Mouse (Mus musculus) lung, adult 2 months (tissue): ENCODE results near the gene Akt1. TPM values are rescaled to one million over a fixed set of nuclear protein-coding genes. Genes with fewer than 3 reads are reported as not detected.
A peak's percentile ranks its signal among the peaks of the same experiment; 100 is the strongest.

Experiments used
- DNase-seq: peaks from one replicate; pipeline ENCODE4 v3.0.0; 2022
- H3K4me1 ChIP-seq: fragments of 200-500 bp; 2 replicates; pipeline ENCODE4 v1.6.1; 2011; ENCODE audit warnings: low read length; ENCODE audit not compliant: control insufficient read depth, insufficient read depth
- H3K4me3 ChIP-seq: fragments of 200-500 bp; replicated peaks from 2 replicates; pipeline ENCODE3; 2011; ENCODE audit warnings: low read depth, mild to moderate bottlenecking, control low read depth, low read length; ENCODE audit errors: extremely low read depth
- CTCF ChIP-seq: fragments of 200-500 bp; IDR thresholded peaks from 2 replicates; pipeline ENCODE4 v1.5.1; 2011; ENCODE audit warnings: mild to moderate bottlenecking, low read length, control low read depth; ENCODE audit not compliant: insufficient read depth
- POLR2A ChIP-seq: fragments of 200-500 bp; IDR thresholded peaks from 2 replicates; pipeline ENCODE4 v1.6.1; 2011; ENCODE audit warnings: low read depth, mild to moderate bottlenecking, control low read depth, low read length, borderline replicate concordance; ENCODE audit errors: extremely low read depth
- WGBS: fragments of 180-500 bp; shearing (Covaris S2); methylation state at CpG from one replicate; pipeline ENCODE4 v1.1.7; 2018; 5-methylcytosine and 5-hydroxymethylcytosine counted together
- polyA plus RNA-seq: library from polyadenylated mRNA; depleted of rRNA; stranded (reverse); fragments of >200 nt; gene quantifications from 2 replicates; pipeline ENCODE4 v1.2.3, GENCODE M21; 2012

The Akt1 gene
- polyA plus RNA-seq, 1 experiment, result 187 TPM

DNA sequence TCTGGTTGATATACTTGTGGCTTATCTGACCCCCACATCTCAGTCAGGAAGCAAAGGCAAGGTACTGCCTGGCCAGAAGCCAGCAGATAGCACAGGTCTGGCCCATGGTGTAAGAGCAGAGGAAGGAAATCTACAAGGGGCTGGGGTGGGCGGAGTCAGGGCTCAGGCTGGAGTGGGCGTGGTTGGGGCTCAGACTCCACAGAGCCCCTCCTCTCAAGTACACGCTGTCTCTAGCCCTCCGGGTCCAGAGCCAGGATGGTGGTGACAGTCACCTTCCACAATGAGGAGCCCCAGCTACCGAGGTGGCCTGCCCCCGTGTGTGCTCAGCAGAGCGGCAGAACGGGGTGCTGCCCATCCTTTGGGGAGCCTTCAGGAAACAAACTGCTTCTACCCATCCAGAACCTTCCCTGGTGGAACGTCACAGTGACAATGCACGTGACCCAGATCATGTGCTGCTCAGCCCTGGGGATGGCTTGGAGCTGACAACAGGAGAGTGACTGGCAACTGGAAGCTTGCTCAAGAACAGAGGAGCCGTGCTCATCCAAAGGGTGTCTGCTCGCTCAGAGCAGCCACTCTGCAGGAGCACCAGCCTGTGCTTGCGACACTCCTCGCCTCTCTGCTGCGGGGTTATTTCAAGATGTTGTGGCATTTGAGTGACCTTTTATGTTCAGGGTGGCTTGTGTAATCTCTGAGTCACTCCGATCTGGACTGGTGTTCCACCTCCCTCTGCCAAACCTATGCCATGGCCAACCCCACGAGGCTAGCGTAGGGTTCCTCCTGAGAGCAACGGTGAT lies 45.6 kb downstream of the Akt1 start:
- peak; percentile 65 for DNase-seq
- Histone ChIP-seq H3K4me3 (peak overlapping the region; percentile 12), H3K4me1 (peaks cover 20% of the 10 kb centered on the region)
- TF ChIP-seq CTCF, result no peak
- peak; percentile 46; the same call in 1 of the 2 replicates for TF ChIP-seq POLR2A
- 16% methylated on average over 19 of the region's 19 CpGs for WGBS

DNA sequence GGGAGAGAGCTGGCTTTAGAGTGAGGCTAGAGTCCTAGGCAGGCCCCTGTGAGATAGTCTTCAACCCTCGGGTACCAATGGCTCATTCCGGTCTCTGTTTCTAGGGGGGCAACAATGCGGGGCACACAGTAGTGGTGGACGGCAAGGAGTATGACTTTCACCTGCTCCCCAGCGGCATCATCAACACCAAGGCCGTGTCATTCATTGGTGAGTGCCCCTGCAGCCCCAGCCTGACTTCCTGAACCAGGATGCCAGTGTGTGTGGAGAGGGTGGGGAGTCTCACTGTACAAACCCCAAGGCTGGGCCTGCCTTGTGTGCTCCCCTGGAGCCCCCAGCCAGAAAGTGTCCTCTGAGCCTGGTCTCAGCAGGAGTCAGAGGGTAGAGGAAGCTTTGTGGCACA lies 46.5 kb downstream of the Akt1 start:
- 72% methylated on average over 6 of the region's 6 CpGs for WGBS
- no peak overlapping the region for H3K4me3 ChIP-seq
- no peak for TF ChIP-seq CTCF
- no peak for TF ChIP-seq POLR2A
- H3K4me1 ChIP-seq, result peaks cover 18% of the 10 kb centered on the region
- no peak for DNase-seq

DNA sequence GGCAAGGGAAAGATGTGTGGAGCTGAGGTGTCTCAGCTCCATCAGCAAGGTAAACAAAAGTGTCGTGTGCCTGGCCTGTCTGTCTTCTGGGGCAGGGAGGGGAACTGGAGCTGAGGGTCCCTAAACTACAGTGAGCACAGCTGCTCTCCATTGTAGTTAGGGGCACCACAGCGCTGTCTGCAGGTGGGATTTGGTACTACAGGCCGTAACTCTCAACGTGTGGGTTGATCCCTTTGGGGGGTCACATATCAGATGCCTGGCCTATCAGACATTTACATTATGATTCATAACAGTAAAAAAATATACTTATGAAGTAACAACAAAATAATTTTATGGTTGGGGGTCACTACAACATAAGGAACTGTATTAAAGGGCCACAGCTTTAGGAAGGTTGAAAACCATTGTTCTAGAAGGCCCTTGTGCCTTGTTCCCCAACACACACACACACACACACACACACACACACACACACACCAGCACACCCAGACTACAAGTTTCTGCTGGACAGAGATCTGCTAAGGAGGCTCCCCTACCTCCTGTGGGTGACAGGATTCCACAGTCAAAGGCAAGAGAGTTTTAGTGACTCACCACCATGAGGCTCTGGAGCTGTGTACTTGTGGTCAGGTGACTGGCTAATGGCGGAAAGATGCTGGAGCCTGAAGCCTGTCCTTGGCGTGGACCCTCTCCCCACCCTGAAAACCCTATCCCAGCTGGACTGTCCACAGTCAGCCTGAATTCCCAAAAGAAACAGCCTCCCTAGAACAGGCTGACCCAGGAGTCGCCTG lies 47.4 kb downstream of the Akt1 start:
- Histone ChIP-seq H3K4me3 (no peak overlapping the region), H3K4me1 (peaks cover 15% of the 10 kb centered on the region)
- no peak for DNase-seq
- TF ChIP-seq CTCF (peak; percentile 53), POLR2A (no peak)
- WGBS, result 66% methylated on average over 7 of the region's 7 CpGs

DNA sequence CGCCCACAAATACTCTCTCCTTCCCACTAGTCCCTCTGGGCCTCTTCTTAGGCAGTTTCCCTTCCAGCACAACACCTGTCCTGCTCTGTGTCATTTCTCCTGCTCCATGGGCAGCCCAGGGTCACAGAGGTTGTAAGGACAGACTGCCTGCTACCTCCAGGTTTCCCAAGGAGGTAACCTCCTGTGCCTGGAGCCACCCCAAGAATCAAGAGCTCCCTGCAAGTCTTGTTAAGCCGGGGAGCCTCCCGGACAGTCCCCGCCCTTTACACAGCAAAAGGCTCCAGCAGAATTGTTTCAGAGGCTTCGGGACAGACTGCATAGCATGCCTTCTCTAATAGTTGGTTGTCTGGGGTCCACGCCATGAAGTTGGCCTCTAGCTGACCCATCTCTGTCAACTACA lies 48.2 kb downstream of the Akt1 start:
- H3K4me1 ChIP-seq, result peaks cover 14% of the 10 kb centered on the region
- WGBS, result 64% methylated on average over 6 of the region's 6 CpGs
- TF ChIP-seq CTCF (no peak), POLR2A (no peak)
- no peak for DNase-seq
- no peak overlapping the region for H3K4me3 ChIP-seq

DNA sequence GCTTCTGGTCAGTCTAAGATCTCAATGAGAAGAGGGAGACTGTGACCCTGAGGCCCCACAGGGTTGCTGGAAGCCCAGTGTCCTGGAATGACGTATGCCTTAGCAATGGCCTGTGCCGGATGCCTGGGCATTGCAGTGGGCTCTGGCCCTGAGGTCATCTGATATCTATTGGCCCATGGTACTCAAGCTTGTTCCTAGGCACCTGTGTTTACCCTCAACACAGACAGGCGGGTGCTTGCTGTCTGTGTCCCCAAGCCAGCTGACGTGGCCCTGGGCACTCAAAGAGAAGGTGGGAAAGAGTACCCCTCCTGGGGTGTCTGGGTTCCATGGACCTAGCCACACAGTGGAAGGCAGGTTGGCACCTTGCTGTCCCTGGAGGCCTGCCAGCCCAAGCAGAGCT lies 49.0 kb downstream of the Akt1 start:
- Histone ChIP-seq H3K4me1 (peaks cover 14% of the 10 kb centered on the region; the same call in 1 of the 2 replicates), H3K4me3 (no peak overlapping the region)
- DNase-seq, result no peak
- 73% methylated on average over 4 of the region's 4 CpGs for WGBS
- no peak for TF ChIP-seq POLR2A
- TF ChIP-seq CTCF, result no peak

DNA sequence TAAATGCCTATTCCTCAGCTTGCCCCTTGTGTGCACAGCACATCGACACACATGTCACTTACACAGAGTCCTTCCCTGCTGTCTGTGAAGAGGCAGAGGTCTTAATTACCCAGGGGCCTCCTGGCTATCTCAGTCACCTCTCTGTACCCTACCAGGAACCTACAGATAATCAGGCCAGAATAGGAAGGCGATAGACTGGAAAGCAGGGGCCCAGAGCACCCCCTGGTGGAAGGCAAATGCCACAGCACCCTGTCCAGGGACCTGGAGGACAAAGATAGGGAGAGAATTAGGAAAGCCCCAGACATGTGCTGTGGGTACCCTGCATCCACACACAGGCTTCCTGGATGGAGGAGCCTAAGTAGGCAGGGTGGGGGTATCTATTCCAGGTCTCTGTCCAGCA lies 50.9 kb downstream of the Akt1 start:
- peaks cover 19% of the 10 kb centered on the region; the same call in 1 of the 2 replicates for H3K4me1 ChIP-seq
- 29% methylated on average over 2 of the region's 2 CpGs for WGBS
- DNase-seq, result peak; percentile 64

DNA sequence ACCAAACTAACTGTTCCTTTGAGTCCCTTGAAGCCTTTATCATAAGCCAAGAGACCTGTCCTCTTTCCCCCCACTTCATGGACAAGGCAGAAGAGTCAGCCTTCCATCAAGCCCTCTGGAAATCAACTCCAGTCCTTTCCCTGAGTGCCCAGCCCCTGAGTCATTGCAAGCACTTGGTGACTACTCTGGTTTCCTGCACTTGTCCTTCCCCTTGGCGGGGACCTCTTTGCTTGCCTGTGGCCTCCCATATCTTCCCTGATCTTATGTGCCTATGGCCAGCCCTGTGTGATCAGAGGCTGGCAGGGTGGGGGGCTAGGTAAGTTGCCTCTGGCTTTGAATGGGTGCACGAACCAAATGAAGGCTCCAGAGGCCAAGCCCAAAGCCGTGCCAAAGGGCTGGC lies 52.8 kb downstream of the Akt1 start:
- Histone ChIP-seq H3K4me1 (peaks cover 16% of the 10 kb centered on the region; the same call in 1 of the 2 replicates), H3K4me3 (no peak overlapping the region)
- no peak for TF ChIP-seq CTCF
- TF ChIP-seq POLR2A, result no peak
- DNase-seq, result no peak
- WGBS, result 68% methylated on average over 3 of the region's 3 CpGs

More for the DNA sequence above, 50.9 kb downstream of the Akt1 start:
- peak; percentile 90 for TF ChIP-seq CTCF
- no peak for TF ChIP-seq POLR2A
- H3K4me3 ChIP-seq, result no peak overlapping the region

DNA sequence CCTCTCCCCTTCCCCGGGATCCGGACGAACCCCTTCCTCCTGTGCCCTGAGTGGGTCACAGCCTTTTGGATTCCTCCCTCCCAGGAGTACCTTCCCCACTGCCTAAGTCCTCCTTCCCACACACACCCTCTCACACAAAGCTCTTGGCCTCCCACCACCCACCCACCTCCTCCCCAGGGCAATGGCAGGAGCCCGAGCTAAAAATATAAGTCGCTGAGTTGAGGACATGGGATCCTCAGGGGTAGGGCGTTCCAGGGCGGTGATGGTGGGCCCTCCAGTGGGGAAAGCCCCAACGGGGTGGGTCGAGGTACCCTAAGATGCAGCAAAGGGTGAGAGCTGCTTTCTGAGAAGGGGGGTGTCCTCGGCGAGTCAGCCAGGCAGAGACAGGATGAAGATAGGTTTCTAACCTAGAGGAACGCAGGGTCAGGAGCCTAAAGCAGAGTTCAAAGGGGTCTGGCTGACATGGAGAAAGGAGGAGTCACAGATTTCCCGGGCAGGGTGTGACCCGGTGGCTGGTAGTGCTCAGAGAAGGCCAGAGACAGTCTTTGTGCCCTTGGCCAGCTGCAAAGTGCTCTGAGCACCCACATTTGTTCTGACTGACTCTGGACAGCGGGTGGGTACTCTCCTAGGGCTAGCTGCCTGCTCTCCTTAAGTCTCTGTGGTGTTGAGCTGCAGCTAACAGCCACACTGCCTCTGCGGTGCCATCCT lies 54.2 kb downstream of the Akt1 start:
- Histone ChIP-seq H3K4me3 (peak overlapping the region; percentile 77), H3K4me1 (peaks cover 12% of the 10 kb centered on the region; the same call in 1 of the 2 replicates)
- TF ChIP-seq POLR2A (no peak), CTCF (no peak)
- DNase-seq, result no peak
- WGBS, result 20% methylated on average over 16 of the region's 16 CpGs

DNA sequence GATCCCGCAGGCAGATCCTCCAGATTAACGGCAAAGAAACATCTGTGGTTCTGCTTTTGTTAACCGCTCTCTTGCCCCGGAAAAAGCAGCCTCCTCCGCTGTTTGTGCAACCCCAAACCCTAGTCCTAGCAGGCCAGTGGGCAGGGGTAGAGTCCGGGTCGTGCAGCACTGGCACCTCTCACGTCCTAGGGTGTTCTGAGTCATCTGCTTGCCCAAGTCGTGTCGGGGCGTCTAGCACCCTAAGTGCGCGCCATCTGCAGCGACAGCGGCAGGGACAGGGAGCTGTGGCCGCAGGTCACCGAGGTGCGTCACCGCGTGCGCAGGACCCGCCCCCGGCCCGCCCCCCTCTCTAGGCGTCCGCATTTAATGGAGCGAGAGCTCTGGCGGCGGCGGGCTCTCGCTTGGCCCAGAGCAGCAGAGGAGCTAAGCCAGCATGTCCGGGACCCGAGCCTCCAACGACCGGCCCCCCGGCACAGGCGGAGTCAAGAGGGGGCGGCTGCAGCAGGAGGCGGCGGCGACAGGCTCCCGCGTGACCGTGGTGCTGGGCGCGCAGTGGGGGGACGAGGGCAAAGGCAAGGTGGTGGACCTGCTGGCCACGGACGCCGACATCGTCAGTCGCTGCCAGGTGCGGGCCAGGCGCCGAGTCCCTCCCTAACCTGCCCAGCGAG lies 54.9 kb downstream of the Akt1 start, which contains the start of gene Adssl1:
Adssl1 (plus strand) TSS at position 360 of the 668 bp plus-strand sequence.
- TF ChIP-seq CTCF (no peak), POLR2A (peak; percentile 58; the same call in 1 of the 2 replicates)
- peak; percentile 63 for DNase-seq
- Histone ChIP-seq H3K4me3 (peak within 1 kb of the TSS; percentile 77), H3K4me1 (peaks cover 12% of the 10 kb centered on the region; the same call in 1 of the 2 replicates)
- 1% methylated on average over 56 of the region's 56 CpGs for WGBS
